Mouse (Mus musculus): ENCODE measurements at regions not wholly inside any gene's neighbourhood (a gene's known extent, or its start where the extent isn't known, plus 50 kb on each side); places are given as distances from the start of the nearest gene placed in this dataset.

DNA sequence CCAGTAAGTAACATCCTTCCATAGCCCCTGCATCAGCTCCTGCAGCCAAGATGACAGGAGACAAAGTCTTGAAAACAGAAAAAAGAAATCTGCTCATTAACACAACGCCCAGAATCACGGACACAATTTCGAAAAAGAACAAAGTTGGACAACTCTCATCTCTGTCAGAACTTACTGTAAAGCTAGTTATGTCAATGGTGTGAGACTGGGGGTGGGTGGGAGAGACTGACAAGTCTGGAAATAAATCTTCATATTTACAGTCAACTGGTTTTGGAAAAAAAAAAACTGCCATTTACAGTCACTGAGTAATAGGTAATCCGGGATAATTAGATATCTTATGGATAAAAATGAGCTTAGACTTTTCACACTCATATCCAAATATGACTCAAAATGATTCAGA is 1487.2 kb upstream of the Lrrc6 start:
- no peak overlapping the region for H3K27ac ChIP-seq (ENCODE audit: low read depth)
- no peaks in the 10 kb centered on the region for H3K36me3 ChIP-seq (replicated peaks; ENCODE audit: insufficient read depth, low read length)
- ATAC-seq (no peak), DNase-seq (no peak)
- H3K4me2 ChIP-seq (ENCODE audit: low read depth, low read length) = no peak overlapping the region
- 79% methylated on average over 4 of the region's 4 CpGs for WGBS (ENCODE audit: insufficient replicate concordance)
- H3K9me3 ChIP-seq (ENCODE audit: low read length) = no peaks in the 10 kb centered on the region
- TF ChIP-seq CTCF (IDR thresholded peaks at IDR 0.05; ENCODE audit: low read depth) = no peak
- no peak for TF ChIP-seq EP300 (IDR thresholded peaks at IDR 0.05; ENCODE audit: low read depth)
- H3K4me1 ChIP-seq (ENCODE audit: insufficient read depth) = no peaks in the 10 kb centered on the region
- H3K27me3 ChIP-seq (ENCODE audit: insufficient read depth, low read length) = no peaks in the 10 kb centered on the region
- no peak overlapping the region for H3K9ac ChIP-seq (replicated peaks)
- H3K4me3 ChIP-seq (ENCODE audit: low read depth, low read length) = no peak overlapping the region

DNA sequence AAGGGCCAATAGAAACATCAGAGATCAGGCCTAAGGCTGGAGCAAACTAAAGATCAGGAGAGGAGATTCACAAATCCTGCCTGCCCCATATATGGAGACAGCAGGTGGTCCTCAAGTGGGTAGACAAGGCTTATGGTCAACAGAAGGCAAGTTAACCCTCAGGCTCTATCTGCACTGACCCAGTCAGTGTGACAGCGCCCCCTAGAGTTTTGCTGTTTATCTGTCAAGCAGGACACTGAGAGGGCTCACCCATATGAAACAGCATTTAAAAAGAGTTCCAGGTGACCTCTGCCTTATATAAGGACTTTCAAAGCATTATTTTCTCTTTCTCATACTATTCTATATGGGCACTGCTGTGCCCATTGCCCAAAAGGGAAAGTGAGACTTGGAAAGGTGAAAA is 1482.5 kb upstream of the Lrrc6 start:
- no peak overlapping the region for H3K27ac ChIP-seq (ENCODE audit: low read depth)
- H3K27me3 ChIP-seq (ENCODE audit: insufficient read depth, low read length) = no peaks in the 10 kb centered on the region
- H3K4me1 ChIP-seq (ENCODE audit: insufficient read depth) = no peaks in the 10 kb centered on the region
- TF ChIP-seq CTCF (IDR thresholded peaks at IDR 0.05; ENCODE audit: low read depth) = peak; percentile 40
- TF ChIP-seq EP300 (IDR thresholded peaks at IDR 0.05; ENCODE audit: low read depth) = no peak
- H3K9ac ChIP-seq (replicated peaks) = no peak overlapping the region
- WGBS (ENCODE audit: insufficient replicate concordance) = 21% methylated on average over 1 of the region's 1 CpGs
- no peak for ATAC-seq
- no peaks in the 10 kb centered on the region for H3K9me3 ChIP-seq (ENCODE audit: low read length)
- no peak overlapping the region for H3K4me3 ChIP-seq (ENCODE audit: low read depth, low read length)
- no peak overlapping the region for H3K4me2 ChIP-seq (ENCODE audit: low read depth, low read length)
- DNase-seq = no peak
- H3K36me3 ChIP-seq (replicated peaks; ENCODE audit: insufficient read depth, low read length) = no peaks in the 10 kb centered on the region

DNA sequence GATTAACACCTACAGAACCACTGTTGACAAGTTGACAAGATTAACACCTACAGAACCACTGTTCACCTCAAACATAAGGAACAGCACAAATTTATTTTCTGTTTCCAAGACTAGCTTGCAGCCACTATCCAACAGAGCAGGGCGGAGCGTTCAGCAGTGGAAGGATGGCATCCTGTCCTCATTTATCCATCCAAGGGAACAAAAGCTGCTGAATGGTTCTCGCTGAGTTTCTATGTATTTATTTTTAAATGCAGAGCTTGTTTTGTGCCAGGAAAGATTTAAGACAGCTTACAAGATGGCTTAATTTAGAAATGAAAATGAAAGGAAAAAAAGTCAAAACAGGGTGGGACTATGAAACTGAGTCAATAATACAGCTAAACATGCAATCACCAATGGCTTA is 1481.2 kb upstream of the Lrrc6 start:
- Histone ChIP-seq H3K4me3 (ENCODE audit: low read depth, low read length) (no peak overlapping the region), H3K4me2 (ENCODE audit: low read depth, low read length) (no peak overlapping the region), H3K4me1 (ENCODE audit: insufficient read depth) (no peaks in the 10 kb centered on the region), H3K9ac (replicated peaks) (no peak overlapping the region), H3K27me3 (ENCODE audit: insufficient read depth, low read length) (no peaks in the 10 kb centered on the region), H3K27ac (ENCODE audit: low read depth) (no peak overlapping the region), H3K36me3 (replicated peaks; ENCODE audit: insufficient read depth, low read length) (no peaks in the 10 kb centered on the region), H3K9me3 (ENCODE audit: low read length) (no peaks in the 10 kb centered on the region)
- no peak for ATAC-seq
- 79% methylated on average over 3 of the region's 3 CpGs for WGBS (ENCODE audit: insufficient replicate concordance)
- TF ChIP-seq CTCF (IDR thresholded peaks at IDR 0.05; ENCODE audit: low read depth) = no peak
- TF ChIP-seq EP300 (IDR thresholded peaks at IDR 0.05; ENCODE audit: low read depth) = no peak
- DNase-seq = no peak

DNA sequence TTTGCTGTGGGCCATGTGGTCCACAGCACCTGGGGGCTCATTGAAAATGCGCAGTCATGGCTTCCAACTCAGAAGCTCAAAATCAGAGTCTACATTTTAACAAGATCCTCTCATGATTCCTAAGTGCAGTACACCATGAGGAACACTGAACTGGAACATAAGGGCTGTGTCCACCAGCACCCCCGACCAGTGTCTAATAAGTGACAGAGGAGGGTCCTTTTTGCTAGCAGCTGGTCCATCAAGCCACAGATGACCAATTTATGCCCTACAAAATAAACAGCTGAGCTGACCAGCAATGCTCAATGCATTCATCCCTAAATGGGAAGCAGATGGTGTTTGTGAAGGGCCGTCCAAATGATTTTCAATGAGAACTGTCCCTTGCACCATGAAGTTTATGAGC is 1478.7 kb upstream of the Lrrc6 start:
- H3K27ac ChIP-seq (ENCODE audit: low read depth) = no peak overlapping the region
- DNase-seq (no peak), ATAC-seq (no peak)
- no peaks in the 10 kb centered on the region for H3K9me3 ChIP-seq (ENCODE audit: low read length)
- 71% methylated on average over 3 of the region's 3 CpGs for WGBS (ENCODE audit: insufficient replicate concordance)
- H3K27me3 ChIP-seq (ENCODE audit: insufficient read depth, low read length) = no peaks in the 10 kb centered on the region
- H3K4me1 ChIP-seq (ENCODE audit: insufficient read depth) = no peaks in the 10 kb centered on the region
- TF ChIP-seq CTCF (IDR thresholded peaks at IDR 0.05; ENCODE audit: low read depth) (no peak), EP300 (IDR thresholded peaks at IDR 0.05; ENCODE audit: low read depth) (no peak)
- no peak overlapping the region for H3K4me3 ChIP-seq (ENCODE audit: low read depth, low read length)
- no peak overlapping the region for H3K9ac ChIP-seq (replicated peaks)
- H3K36me3 ChIP-seq (replicated peaks; ENCODE audit: insufficient read depth, low read length) = no peaks in the 10 kb centered on the region
- no peak overlapping the region for H3K4me2 ChIP-seq (ENCODE audit: low read depth, low read length)

DNA sequence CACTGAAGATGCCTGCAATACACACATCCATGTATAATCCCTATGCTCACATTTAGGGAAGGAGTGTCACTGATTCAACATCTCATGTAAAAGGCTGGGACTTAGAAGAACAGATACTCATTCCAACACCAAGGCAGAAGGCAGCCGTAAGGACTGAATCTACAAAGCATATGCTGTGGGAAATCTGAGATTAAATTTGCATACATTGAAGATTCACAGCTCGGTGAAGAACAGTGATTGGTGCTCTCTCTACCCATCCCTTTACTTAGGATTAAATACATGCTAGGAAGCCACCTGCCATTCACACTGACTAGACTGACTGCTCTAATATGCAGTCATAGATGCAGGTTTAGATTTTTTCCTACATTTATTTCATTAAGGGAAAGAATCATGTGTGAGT is 1476.5 kb upstream of the Lrrc6 start:
- H3K9me3 ChIP-seq (ENCODE audit: low read length) = no peaks in the 10 kb centered on the region
- H3K27me3 ChIP-seq (ENCODE audit: insufficient read depth, low read length) = no peaks in the 10 kb centered on the region
- TF ChIP-seq CTCF (IDR thresholded peaks at IDR 0.05; ENCODE audit: low read depth) = no peak
- H3K4me1 ChIP-seq (ENCODE audit: insufficient read depth) = no peaks in the 10 kb centered on the region
- DNase-seq = no peak
- WGBS (ENCODE audit: insufficient replicate concordance) = 79% methylated on average over 2 of the region's 2 CpGs
- no peak overlapping the region for H3K27ac ChIP-seq (ENCODE audit: low read depth)
- H3K4me3 ChIP-seq (ENCODE audit: low read depth, low read length) = no peak overlapping the region
- ATAC-seq = no peak
- H3K9ac ChIP-seq (replicated peaks) = no peak overlapping the region
- H3K4me2 ChIP-seq (ENCODE audit: low read depth, low read length) = no peak overlapping the region
- no peaks in the 10 kb centered on the region for H3K36me3 ChIP-seq (replicated peaks; ENCODE audit: insufficient read depth, low read length)

DNA sequence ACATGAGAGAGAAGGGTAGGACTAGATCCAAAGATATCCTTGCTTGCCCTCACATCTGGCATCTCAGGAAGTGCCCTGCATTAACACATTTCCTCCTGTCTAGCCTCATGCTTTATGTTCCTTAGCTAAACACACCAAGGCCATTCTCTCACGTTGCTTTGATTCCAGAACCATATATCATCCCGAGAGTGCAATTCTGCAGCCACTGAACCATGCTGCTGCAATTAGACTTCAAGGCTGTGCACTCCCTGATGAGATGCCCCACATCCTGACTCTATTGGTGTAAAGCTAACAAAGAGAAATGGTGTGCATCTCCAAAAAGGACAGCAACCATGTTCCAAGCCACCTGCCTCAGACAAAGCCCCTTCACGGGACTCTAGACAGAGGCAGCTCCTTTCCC is 1471.3 kb upstream of the Lrrc6 start:
- no peak for ATAC-seq
- no peak for TF ChIP-seq CTCF (IDR thresholded peaks at IDR 0.05; ENCODE audit: low read depth)
- TF ChIP-seq EP300 (IDR thresholded peaks at IDR 0.05; ENCODE audit: low read depth) = no peak
- Histone ChIP-seq H3K27me3 (ENCODE audit: insufficient read depth, low read length) (no peaks in the 10 kb centered on the region), H3K4me2 (ENCODE audit: low read depth, low read length) (no peak overlapping the region), H3K9me3 (ENCODE audit: low read length) (no peaks in the 10 kb centered on the region), H3K4me3 (ENCODE audit: low read depth, low read length) (no peak overlapping the region), H3K27ac (ENCODE audit: low read depth) (no peak overlapping the region), H3K36me3 (replicated peaks; ENCODE audit: insufficient read depth, low read length) (no peaks in the 10 kb centered on the region), H3K4me1 (ENCODE audit: insufficient read depth) (no peaks in the 10 kb centered on the region), H3K9ac (replicated peaks) (no peak overlapping the region)
- DNase-seq = no peak
- WGBS (ENCODE audit: insufficient replicate concordance) = 45% methylated on average over 3 of the region's 3 CpGs

DNA sequence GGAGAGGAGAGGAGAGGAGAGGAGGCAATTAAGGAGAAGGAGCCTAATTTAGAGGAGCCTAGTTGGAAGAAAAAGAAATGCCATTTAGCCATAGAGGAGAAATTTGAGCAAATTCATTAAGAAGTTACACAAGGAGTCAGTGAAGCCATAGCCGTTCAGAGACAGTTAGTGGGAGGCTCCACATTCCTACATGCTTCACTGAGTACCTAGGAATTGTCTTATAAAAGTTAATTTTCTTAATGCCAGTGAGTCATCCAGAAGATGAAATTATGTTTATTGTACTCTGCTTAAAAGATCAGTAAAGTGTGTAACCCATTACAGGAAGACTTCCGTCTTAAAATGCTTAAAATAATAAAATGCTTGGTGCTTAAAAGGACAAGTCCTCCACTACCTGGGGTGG is 1453.5 kb upstream of the Lrrc6 start:
- no peak for ATAC-seq
- H3K4me2 ChIP-seq (ENCODE audit: low read depth, low read length) = no peak overlapping the region
- no peak overlapping the region for H3K27ac ChIP-seq (ENCODE audit: low read depth)
- no peaks in the 10 kb centered on the region for H3K36me3 ChIP-seq (replicated peaks; ENCODE audit: insufficient read depth, low read length)
- no peaks in the 10 kb centered on the region for H3K27me3 ChIP-seq (ENCODE audit: insufficient read depth, low read length)
- WGBS (ENCODE audit: insufficient replicate concordance) = 78% methylated on average over 2 of the region's 2 CpGs
- H3K9me3 ChIP-seq (ENCODE audit: low read length) = no peaks in the 10 kb centered on the region
- no peak for DNase-seq
- no peak overlapping the region for H3K4me3 ChIP-seq (ENCODE audit: low read depth, low read length)
- H3K9ac ChIP-seq (replicated peaks) = no peak overlapping the region
- H3K4me1 ChIP-seq (ENCODE audit: insufficient read depth) = no peaks in the 10 kb centered on the region
- TF ChIP-seq CTCF (IDR thresholded peaks at IDR 0.05; ENCODE audit: low read depth) (no peak), EP300 (IDR thresholded peaks at IDR 0.05; ENCODE audit: low read depth) (no peak)
